Comparison of ENCODE assay signal across 21 mouse cellular contexts in genomic region chr2:43962466-43962865, GRCm38 (mm10).
"Had no signal": no experiment of that assay in that cellular context is flagged by ENCODE, and none has a peak within 500 bp of the region (broad histone marks: within the 10 kb centered on the region; RNA-seq: fewer than 3 reads in every experiment).

No protein-coding gene starts in this region.

- H3K9ac ChIP-seq: limb, embryonic 13.5 days; liver, embryonic 13.5 days; lung, embryonic 15.5 days; midbrain, embryonic 12.5 days; midbrain, embryonic 15.5 days; neural tube, embryonic 13.5 days; stomach, embryonic 15.5 days had no signal

- H3K4me1 ChIP-seq: limb, embryonic 13.5 days; liver, embryonic 13.5 days; lung, embryonic 15.5 days; midbrain, embryonic 12.5 days; midbrain, embryonic 15.5 days; neural tube, embryonic 13.5 days; stomach, embryonic 15.5 days had no signal

- H3K4me3 ChIP-seq: layer of hippocampus, adult 2 months; limb, embryonic 10.5 days; limb, embryonic 13.5 days; liver, embryonic 13.5 days; lung, embryonic 15.5 days; midbrain, embryonic 12.5 days; midbrain, embryonic 15.5 days; myocyte; neural tube, embryonic 13.5 days; stomach, embryonic 15.5 days had no signal

- H3K36me3 ChIP-seq: limb, embryonic 10.5 days; limb, embryonic 13.5 days; liver, embryonic 13.5 days; lung, embryonic 15.5 days; midbrain, embryonic 12.5 days; midbrain, embryonic 15.5 days; neural tube, embryonic 13.5 days; stomach, embryonic 15.5 days had no signal

- H3K4me2 ChIP-seq: limb, embryonic 13.5 days; liver, embryonic 13.5 days; lung, embryonic 15.5 days; midbrain, embryonic 12.5 days; midbrain, embryonic 15.5 days; neural tube, embryonic 13.5 days; stomach, embryonic 15.5 days had no signal

- H3K27me3 ChIP-seq: limb, embryonic 13.5 days; liver, embryonic 13.5 days; lung, embryonic 15.5 days; midbrain, embryonic 12.5 days; midbrain, embryonic 15.5 days; neural tube, embryonic 13.5 days; stomach, embryonic 15.5 days had no signal

- ATAC-seq: midbrain, embryonic 15.5 days had no signal

- DNase-seq: kidney, adult 11 months; kidney, adult 8-10 months; kidney, postnatal 25 days; layer of hippocampus, adult 9-11 months; liver; liver, embryonic 13.5 days; lung, postnatal 14 days; retina, postnatal 1 day; right cerebral cortex, postnatal 25 days; spleen, adult 18-20 months; thymus, postnatal 25 days had no signal

- H3K27ac ChIP-seq: layer of hippocampus, adult 2 months; limb, embryonic 10.5 days; limb, embryonic 13.5 days; liver, embryonic 13.5 days; lung, embryonic 15.5 days; macrophage; midbrain, embryonic 12.5 days; midbrain, embryonic 15.5 days; neural tube, embryonic 13.5 days; stomach, embryonic 15.5 days had no signal

- H3K9me3 ChIP-seq: limb, embryonic 10.5 days; limb, embryonic 13.5 days; liver, embryonic 13.5 days; lung, embryonic 15.5 days; midbrain, embryonic 12.5 days; midbrain, embryonic 15.5 days; neural tube, embryonic 13.5 days; stomach, embryonic 15.5 days had no signal
